Mouse (Mus musculus): Measurements from ENCODE around the gene Vmn1r5. TPM values are rescaled to one million over a fixed set of nuclear protein-coding genes. Genes with fewer than 3 reads are reported as not detected.

Gene Vmn1r5
- polyA plus RNA-seq (2012; rRNA removed) (not detected in 2 replicates), polyA plus RNA-seq (2014; fragmentation: Nextera tagmentation; extraction: Ambion mirVana) (not detected in 2 replicates)

DNA sequence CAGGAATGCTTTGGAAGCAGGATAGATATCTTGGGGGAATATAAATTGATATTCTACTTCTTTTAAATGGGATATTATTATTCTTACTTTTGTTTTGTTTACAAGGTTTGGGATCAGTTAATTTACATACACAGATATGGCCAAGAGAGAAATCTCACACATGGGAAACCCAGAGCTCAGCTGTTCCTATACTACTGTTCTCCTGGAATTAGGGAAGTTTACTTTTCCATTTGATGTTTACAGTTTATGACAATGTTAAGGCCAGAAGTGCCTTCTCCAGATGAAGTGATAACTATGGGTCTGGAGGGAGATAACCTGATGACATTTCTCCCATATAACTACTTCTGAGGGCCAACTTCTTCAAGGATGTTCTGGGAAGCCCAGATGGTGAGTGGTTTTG is at the start of gene Vmn1r5:
TSS of gene Vmn1r5 (plus strand) at position 301 of the 400 bp plus-strand sequence.
- DNase-seq (ENCODE audit: low read depth in 3 of 3, low spot score in 3 of 3), result no peak
- TF ChIP-seq CTCF (IDR thresholded peaks at IDR 0.05; ENCODE audit: low read depth) (no peak), EP300 (IDR thresholded peaks at IDR 0.05; ENCODE audit: low read depth) (no peak)
- H3K9me3 ChIP-seq (ENCODE audit: control insufficient read depth, low read length), result no peaks in the 10 kb centered on the region
- ATAC-seq (ENCODE audit: insufficient read depth), result no peak
- no peak within 1 kb of the TSS for H3K9ac ChIP-seq (replicated peaks)
- no peak within 1 kb of the TSS for H3K4me3 ChIP-seq (ENCODE audit: insufficient read depth in 1 of 2, low read depth in 2 of 2, low read length in 2 of 2)
- H3K4me1 ChIP-seq (replicated peaks; ENCODE audit: control insufficient read depth in 2 of 2, insufficient read depth in 2 of 2, low read length in 1 of 2), result no peaks in the 10 kb centered on the region
- H3K27me3 ChIP-seq (ENCODE audit: control insufficient read depth, insufficient read depth, low read length), result no peaks in the 10 kb centered on the region
- no peaks in the 10 kb centered on the region for H3K36me3 ChIP-seq (replicated peaks; ENCODE audit: control insufficient read depth, insufficient read depth, low read depth)
- no peak within 1 kb of the TSS for H3K4me2 ChIP-seq (ENCODE audit: low read depth)
- no peak within 1 kb of the TSS for H3K27ac ChIP-seq

DNA sequence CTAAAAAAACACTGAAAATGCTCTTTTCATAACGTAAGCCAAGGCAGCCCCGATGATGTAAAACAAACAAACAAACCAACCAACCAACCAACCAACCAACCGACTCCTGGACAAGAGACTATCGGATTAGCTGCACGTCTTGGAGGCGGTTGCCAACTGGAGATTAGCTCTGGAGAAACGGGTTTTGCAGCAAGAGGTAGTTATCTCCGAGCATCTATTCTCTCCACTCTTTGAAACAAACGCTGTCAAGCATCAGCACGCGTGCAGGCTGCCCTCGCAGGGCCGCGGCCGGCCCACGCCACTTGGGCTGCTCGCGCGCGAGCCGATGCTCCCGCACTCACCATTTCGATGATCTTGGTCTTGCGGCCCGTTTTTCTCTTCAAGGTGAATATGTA is 46.7 kb upstream of the Vmn1r5 start:
- Histone ChIP-seq H3K4me2 (ENCODE audit: low read depth) (peak overlapping the region; percentile 89), H3K9ac (replicated peaks) (peak overlapping the region; percentile 96), H3K4me1 (replicated peaks; ENCODE audit: control insufficient read depth in 2 of 2, insufficient read depth in 2 of 2, low read length in 1 of 2) (peaks cover 38 to 42% of the 10 kb centered on the region in 2 experiments), H3K4me3 (ENCODE audit: insufficient read depth in 1 of 2, low read depth in 2 of 2, low read length in 2 of 2) (peak overlapping the region; percentile 76 to 92), H3K27me3 (ENCODE audit: control insufficient read depth, insufficient read depth, low read length) (no peaks in the 10 kb centered on the region), H3K36me3 (replicated peaks; ENCODE audit: control insufficient read depth, insufficient read depth, low read depth) (no peaks in the 10 kb centered on the region), H3K27ac (peak overlapping the region; percentile 73), H3K9me3 (ENCODE audit: control insufficient read depth, low read length) (no peaks in the 10 kb centered on the region)
- peak; percentile 59 for TF ChIP-seq EP300 (IDR thresholded peaks at IDR 0.05; ENCODE audit: low read depth)
- no peak for TF ChIP-seq CTCF (IDR thresholded peaks at IDR 0.05; ENCODE audit: low read depth)
- DNase-seq (ENCODE audit: low read depth in 3 of 3, low spot score in 3 of 3) (peak in 2 of 3 experiments; percentile 61 to 63), ATAC-seq (ENCODE audit: insufficient read depth) (peak; percentile 54)
- WGBS (ENCODE audit: insufficient replicate concordance), result under 1% methylated on average over 25 of the region's 25 CpGs

DNA sequence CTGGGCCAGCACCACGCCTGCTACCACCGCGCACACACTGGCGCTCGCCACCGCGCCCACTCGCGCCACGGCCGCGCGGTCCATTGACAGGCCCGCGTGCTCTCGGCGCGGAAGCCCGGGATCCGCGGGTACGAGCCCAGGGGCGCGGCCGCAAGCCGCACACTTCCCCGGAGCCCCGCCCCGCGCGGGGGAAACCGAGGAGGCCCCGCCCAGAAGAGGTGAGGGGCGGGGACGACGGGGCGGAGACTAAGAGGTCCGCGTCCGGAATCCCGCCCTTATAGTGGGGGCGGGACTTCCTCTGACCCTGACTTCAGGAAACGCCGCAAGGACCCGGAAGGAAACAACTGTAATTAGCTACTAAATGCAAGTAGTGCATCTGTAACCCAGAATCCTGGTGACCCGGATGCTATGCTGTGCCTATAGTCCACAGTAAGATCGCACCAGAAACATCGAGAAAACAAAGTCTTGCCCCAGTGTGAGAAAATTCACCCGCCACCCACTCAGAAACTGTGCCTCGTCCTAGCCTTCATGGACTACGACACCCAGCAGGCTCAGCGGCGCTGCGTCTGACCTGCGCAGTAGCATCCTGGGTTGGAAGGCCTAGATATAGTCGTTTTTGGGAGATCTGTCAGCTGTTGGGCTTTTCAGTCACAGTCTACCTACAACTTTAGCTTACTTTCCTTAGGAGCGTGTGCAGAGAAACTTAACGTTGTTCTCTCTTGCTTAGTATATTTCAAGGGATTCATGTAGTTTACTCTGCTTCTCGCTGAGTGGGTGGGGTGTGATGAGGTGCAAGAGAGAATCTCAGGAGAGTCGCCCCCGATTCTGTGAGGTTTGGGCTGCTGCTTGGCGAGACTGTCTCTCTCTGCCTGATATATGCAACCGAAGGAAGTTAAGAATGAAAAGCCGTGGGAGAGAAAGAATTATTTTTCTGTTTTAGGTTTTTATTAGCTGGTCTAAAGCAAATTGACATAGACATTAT is 46.1 kb upstream of the Vmn1r5 start, which contains the start of the genes Nt5c3 and Vmn1r4:
TSS of gene Nt5c3 (minus strand) at position 207 of the 982 bp plus-strand sequence.
TSS of gene Vmn1r4 (plus strand) at position 290 of the 982 bp plus-strand sequence.
- Histone ChIP-seq H3K27ac (peak within 1 kb of the TSS; percentile 73), H3K36me3 (replicated peaks; ENCODE audit: control insufficient read depth, insufficient read depth, low read depth) (no peaks in the 10 kb centered on the region), H3K9ac (replicated peaks) (peak within 1 kb of the TSS; percentile 96), H3K4me2 (ENCODE audit: low read depth) (peak within 1 kb of the TSS; percentile 89), H3K9me3 (ENCODE audit: control insufficient read depth, low read length) (no peaks in the 10 kb centered on the region), H3K4me3 (ENCODE audit: insufficient read depth in 1 of 2, low read depth in 2 of 2, low read length in 2 of 2) (peak within 1 kb of the TSS; percentile 85 to 92), H3K27me3 (ENCODE audit: control insufficient read depth, insufficient read depth, low read length) (no peaks in the 10 kb centered on the region), H3K4me1 (replicated peaks; ENCODE audit: control insufficient read depth in 2 of 2, insufficient read depth in 2 of 2, low read length in 1 of 2) (peaks cover 32 to 35% of the 10 kb centered on the region in 2 experiments)
- ATAC-seq (ENCODE audit: insufficient read depth) (peak; percentile 84), DNase-seq (ENCODE audit: low read depth in 3 of 3, low spot score in 3 of 3) (peak; percentile 93 to 95 (median 94))
- 3% methylated on average over 64 of the region's 64 CpGs for WGBS (ENCODE audit: insufficient replicate concordance)
- TF ChIP-seq EP300 (IDR thresholded peaks at IDR 0.05; ENCODE audit: low read depth), result peak; percentile 6; the same call in 1 of the 2 replicates
- TF ChIP-seq CTCF (IDR thresholded peaks at IDR 0.05; ENCODE audit: low read depth), result peak; percentile 9; the same call in 1 of the 2 replicates

DNA sequence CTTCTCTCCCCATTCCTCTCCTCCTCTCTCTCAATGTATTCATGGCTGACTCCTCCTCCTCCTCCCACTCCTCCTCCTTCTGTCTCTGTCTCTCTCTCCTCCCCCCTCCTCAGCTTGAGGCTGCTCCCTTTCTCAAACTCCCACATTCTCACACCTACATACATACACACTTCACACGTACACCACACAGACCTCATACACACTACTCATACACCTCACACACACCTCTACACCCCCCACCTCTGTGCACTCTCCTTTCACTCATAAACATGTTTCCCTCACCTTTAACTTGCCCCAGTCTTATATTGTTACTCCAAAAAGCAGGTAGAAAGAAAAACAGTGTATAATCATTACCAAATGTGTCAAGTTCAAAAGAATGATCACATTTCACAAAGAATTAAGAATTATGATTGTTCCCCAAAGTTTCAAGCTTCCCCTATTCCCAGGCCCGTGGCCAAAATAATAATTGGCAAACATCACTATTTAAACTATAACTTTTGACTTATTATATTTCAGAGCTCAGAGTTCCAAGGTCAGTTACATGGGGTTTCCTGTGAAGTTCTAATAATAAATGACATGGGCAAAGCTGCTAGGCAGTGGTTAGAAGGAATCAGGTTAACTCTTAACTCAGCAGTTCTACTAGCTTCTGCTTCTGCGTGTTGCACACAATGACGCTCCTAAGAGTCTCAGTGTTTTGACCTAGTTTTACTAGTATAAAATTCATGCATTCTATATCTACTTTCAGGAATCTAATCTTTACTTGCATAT is 38.2 kb upstream of the Vmn1r5 start:
- H3K9me3 ChIP-seq (ENCODE audit: control insufficient read depth, low read length), result no peaks in the 10 kb centered on the region
- no peak for TF ChIP-seq EP300 (IDR thresholded peaks at IDR 0.05; ENCODE audit: low read depth)
- TF ChIP-seq CTCF (IDR thresholded peaks at IDR 0.05; ENCODE audit: low read depth), result no peak
- no peak overlapping the region for H3K4me3 ChIP-seq (ENCODE audit: insufficient read depth in 1 of 2, low read depth in 2 of 2, low read length in 2 of 2)
- H3K27ac ChIP-seq, result no peak overlapping the region
- no peaks in the 10 kb centered on the region for H3K36me3 ChIP-seq (replicated peaks; ENCODE audit: control insufficient read depth, insufficient read depth, low read depth)
- WGBS (ENCODE audit: insufficient replicate concordance), result 49% methylated on average over 4 of the region's 4 CpGs
- no peaks in the 10 kb centered on the region; the same call in 1 of the 2 replicates for H3K27me3 ChIP-seq (ENCODE audit: control insufficient read depth, insufficient read depth, low read length)
- no peak overlapping the region for H3K9ac ChIP-seq (replicated peaks)
- ATAC-seq (ENCODE audit: insufficient read depth) (no peak), DNase-seq (ENCODE audit: low read depth in 3 of 3, low spot score in 3 of 3) (no peak)
- no peaks in the 10 kb centered on the region for H3K4me1 ChIP-seq (replicated peaks; ENCODE audit: control insufficient read depth in 2 of 2, insufficient read depth in 2 of 2, low read length in 1 of 2)
- H3K4me2 ChIP-seq (ENCODE audit: low read depth), result no peak overlapping the region

Measured in liver, embryonic 14.5 days (tissue).